Mouse (Mus musculus): ENCODE data around the gene Trappc12. TPM values are rescaled to one million over a fixed set of nuclear protein-coding genes. Genes with fewer than 3 reads are reported as not detected.
"Not testable (repeated sequence)": the region's sequence is repeated elsewhere in the genome, so short reads cannot be mapped to it uniquely, and the experiment has no call there.

Trappc12 gene
- polyA plus RNA-seq, 1 experiment from 2014 or later = 41.9 TPM

- 0 out of 2 replicates have a peak, but pooled peaks cover under 1% of the 10 kb centered on the region for H3K36me3 ChIP-seq
- no peaks in the 10 kb centered on the region for H3K27me3 ChIP-seq
- no peak overlapping the region for H3K27ac ChIP-seq
- ATAC-seq (ENCODE audit: low FRiP score) = no peak
- no peak overlapping the region for H3K4me3 ChIP-seq
- WGBS = 87% methylated on average over 6 of the region's 6 CpGs
- H3K9ac ChIP-seq = no peak overlapping the region
- peaks cover 29% of the 10 kb centered on the region for H3K4me1 ChIP-seq (replicated peaks)
- no peaks in the 10 kb centered on the region for H3K9me3 ChIP-seq
- H3K4me2 ChIP-seq = no peak overlapping the region
Measured at GRCm38 (mm10) chr12:28775627-28776026, 25.4 kb upstream of the Trappc12 start.

- WGBS = 33% methylated on average over 8 of the region's 8 CpGs
- H3K4me1 ChIP-seq (replicated peaks) = peaks cover 24% of the 10 kb centered on the region
- no peaks in the 10 kb centered on the region for H3K9me3 ChIP-seq
- no peak for ATAC-seq (ENCODE audit: low FRiP score)
- peaks cover 5% of the 10 kb centered on the region for H3K36me3 ChIP-seq
- no peak overlapping the region for H3K9ac ChIP-seq
- peak overlapping the region; percentile 19 for H3K27ac ChIP-seq
- H3K4me2 ChIP-seq = no peak overlapping the region
- no peaks in the 10 kb centered on the region for H3K27me3 ChIP-seq
- no peak overlapping the region for H3K4me3 ChIP-seq
Measured at GRCm38 (mm10) chr12:28775120-28775519, 24.8 kb upstream of the Trappc12 start.

- Histone ChIP-seq H3K9me3 (no peaks in the 10 kb centered on the region), H3K27me3 (no peaks in the 10 kb centered on the region), H3K4me1 (replicated peaks) (peaks cover 20% of the 10 kb centered on the region), H3K9ac (no peak overlapping the region), H3K36me3 (peaks cover 11% of the 10 kb centered on the region), H3K4me3 (no peak overlapping the region), H3K27ac (no peak overlapping the region), H3K4me2 (no peak overlapping the region)
- no peak for ATAC-seq (ENCODE audit: low FRiP score)
- 88% methylated on average over 3 of the region's 3 CpGs for WGBS
Measured at GRCm38 (mm10) chr12:28773815-28774214, 23.5 kb upstream of the Trappc12 start.

- Histone ChIP-seq H3K36me3 (peaks cover 26% of the 10 kb centered on the region), H3K27ac (no peak overlapping the region), H3K4me2 (no peak overlapping the region), H3K27me3 (no peaks in the 10 kb centered on the region), H3K4me3 (no peak overlapping the region), H3K9me3 (no peaks in the 10 kb centered on the region), H3K9ac (no peak overlapping the region), H3K4me1 (replicated peaks) (peaks cover 12% of the 10 kb centered on the region)
- 94% methylated on average over 7 of the region's 7 CpGs for WGBS
- ATAC-seq (ENCODE audit: low FRiP score) = no peak
Measured at GRCm38 (mm10) chr12:28769953-28770352, 19.7 kb upstream of the Trappc12 start.

- Histone ChIP-seq H3K27ac (no peak overlapping the region), H3K27me3 (no peaks in the 10 kb centered on the region), H3K9ac (no peak overlapping the region), H3K36me3 (peaks cover 6% of the 10 kb centered on the region; the same call in 1 of the 2 replicates), H3K4me1 (replicated peaks) (peaks cover 26% of the 10 kb centered on the region), H3K4me3 (no peak overlapping the region), H3K4me2 (no peak overlapping the region), H3K9me3 (no peaks in the 10 kb centered on the region)
- WGBS = 85% methylated on average over 4 of the region's 4 CpGs
- no peak for ATAC-seq (ENCODE audit: low FRiP score)
Measured at GRCm38 (mm10) chr12:28756019-28756418, 5.7 kb upstream of the Trappc12 start.

- H3K9ac ChIP-seq = peak within 1 kb of the TSS; percentile 89
- H3K27me3 ChIP-seq = no peaks in the 10 kb centered on the region
- 4% methylated on average over 36 of the region's 36 CpGs for WGBS
- peaks cover 43% of the 10 kb centered on the region for H3K4me1 ChIP-seq (replicated peaks)
- H3K4me2 ChIP-seq = peak within 1 kb of the TSS; percentile 98
- H3K36me3 ChIP-seq = peaks cover 6% of the 10 kb centered on the region
- no peaks in the 10 kb centered on the region for H3K9me3 ChIP-seq
- peak within 1 kb of the TSS; percentile 88 for H3K4me3 ChIP-seq
- peak within 1 kb of the TSS; percentile 79 for H3K27ac ChIP-seq
- peak; percentile 78 for ATAC-seq (ENCODE audit: low FRiP score)
Measured at GRCm38 (mm10) chr12:28751508-28752263, 1.4 kb upstream of the Trappc12 start, which contains the start of gene Eipr1. Eipr1 (plus strand) TSS chr12:28751803.

GRCm38 (mm10) chr12:28750876-28751275 is 604 bp upstream of the Trappc12 start:
- H3K27me3 ChIP-seq = no peaks in the 10 kb centered on the region
- 94% methylated on average over 5 of the region's 5 CpGs for WGBS

GRCm38 (mm10) chr12:28743328-28743727 is 6.9 kb downstream of the Trappc12 start:
- Histone ChIP-seq H3K4me1 (replicated peaks) (peaks cover 24% of the 10 kb centered on the region), H3K9me3 (no peaks in the 10 kb centered on the region)

More at GRCm38 (mm10) chr12:28750876-28751275, 604 bp upstream of the Trappc12 start:
- ATAC-seq (ENCODE audit: low FRiP score) = no peak
- H3K9me3 ChIP-seq = no peaks in the 10 kb centered on the region
- peaks cover 14% of the 10 kb centered on the region for H3K36me3 ChIP-seq
- peak overlapping the region; percentile 98 for H3K4me2 ChIP-seq
- H3K9ac ChIP-seq = no peak overlapping the region
- H3K27ac ChIP-seq = peak overlapping the region; percentile 79
- H3K4me3 ChIP-seq = no peak overlapping the region; the same call in 1 of the 2 replicates
- H3K4me1 ChIP-seq (replicated peaks) = peaks cover 45% of the 10 kb centered on the region

GRCm38 (mm10) chr12:28735293-28735692 is 15.0 kb downstream of the Trappc12 start:
- H3K27ac ChIP-seq = no peak overlapping the region
- ATAC-seq (ENCODE audit: low FRiP score) = no peak
- H3K4me2 ChIP-seq = no peak overlapping the region
- peaks cover 64% of the 10 kb centered on the region for H3K36me3 ChIP-seq
- H3K27me3 ChIP-seq = no peaks in the 10 kb centered on the region
- no peaks in the 10 kb centered on the region for H3K4me1 ChIP-seq (replicated peaks)
- H3K9ac ChIP-seq = no peak overlapping the region
- WGBS = 92% methylated on average over 3 of the region's 3 CpGs
- no peak overlapping the region for H3K4me3 ChIP-seq
- H3K9me3 ChIP-seq = no peaks in the 10 kb centered on the region

More at GRCm38 (mm10) chr12:28743328-28743727, 6.9 kb downstream of the Trappc12 start:
- Histone ChIP-seq H3K4me3 (no peak overlapping the region), H3K9ac (no peak overlapping the region), H3K27me3 (no peaks in the 10 kb centered on the region), H3K4me2 (no peak overlapping the region), H3K27ac (0 out of 2 replicates have a peak overlapping the region, but pooled peaks have one; percentile 37), H3K36me3 (peaks cover 44% of the 10 kb centered on the region)
- 86% methylated on average over 3 of the region's 3 CpGs for WGBS
- ATAC-seq (ENCODE audit: low FRiP score) = no peak

- ATAC-seq (ENCODE audit: low FRiP score) = no peak
- Histone ChIP-seq H3K27me3 (no peaks in the 10 kb centered on the region), H3K4me1 (replicated peaks) (no peaks in the 10 kb centered on the region), H3K36me3 (peaks cover 68% of the 10 kb centered on the region), H3K9me3 (no peaks in the 10 kb centered on the region), H3K4me2 (no peak overlapping the region), H3K4me3 (no peak overlapping the region), H3K27ac (no peak overlapping the region), H3K9ac (no peak overlapping the region)
- 94% methylated on average over 1 of the region's 1 CpGs for WGBS
Measured at GRCm38 (mm10) chr12:28734271-28734670, 16.0 kb downstream of the Trappc12 start.

- H3K36me3 ChIP-seq = peaks cover 71% of the 10 kb centered on the region
- H3K4me1 ChIP-seq (replicated peaks); H3K27ac ChIP-seq; H3K27me3 ChIP-seq; H3K4me2 ChIP-seq; H3K9ac ChIP-seq; H3K4me3 ChIP-seq; H3K9me3 ChIP-seq; ATAC-seq (ENCODE audit: low FRiP score): not testable (repeated sequence)
- 96% methylated on average over 6 of the region's 6 CpGs for WGBS
Measured at GRCm38 (mm10) chr12:28733520-28734245, 16.6 kb downstream of the Trappc12 start.

GRCm38 (mm10) chr12:28732631-28733030 is 17.6 kb downstream of the Trappc12 start:
- Histone ChIP-seq H3K27ac (no peak overlapping the region), H3K4me3 (no peak overlapping the region), H3K9ac (no peak overlapping the region), H3K4me1 (replicated peaks) (no peaks in the 10 kb centered on the region), H3K9me3 (no peaks in the 10 kb centered on the region), H3K27me3 (no peaks in the 10 kb centered on the region), H3K4me2 (no peak overlapping the region), H3K36me3 (peaks cover 71% of the 10 kb centered on the region)
- ATAC-seq (ENCODE audit: low FRiP score) = no peak
- 93% methylated on average over 8 of the region's 8 CpGs for WGBS
